In the genomic region with DNA sequence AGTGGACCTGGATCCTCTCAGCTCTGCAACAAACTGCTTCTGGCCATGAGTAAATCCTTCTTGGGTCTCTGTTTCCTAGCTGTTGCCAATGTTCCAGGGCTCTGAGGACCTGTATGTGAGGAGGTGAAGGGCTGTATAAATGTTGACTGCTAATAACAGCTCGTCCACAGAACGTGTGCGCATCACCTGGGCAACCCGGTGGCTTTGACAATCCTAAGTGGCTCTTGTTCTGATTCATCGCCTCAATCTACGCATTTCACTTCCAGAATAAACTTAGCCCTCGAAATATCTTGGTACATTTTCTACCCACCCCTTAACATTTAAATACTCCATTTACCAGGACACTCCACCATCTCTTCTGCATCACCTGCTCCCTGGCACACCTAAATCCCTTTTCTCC, we compare ENCODE assay signal across 16 mouse cellular contexts. TPM values are rescaled to one million over a fixed set of nuclear protein-coding genes. Genes with fewer than 3 reads are reported as not detected.
DNase-seq lines count a peak whose midpoint lies in the region; ATAC-seq and TF ChIP-seq lines count a peak whose summit lies in the region.
"Had no signal": no experiment of that assay in that cellular context is flagged by ENCODE, and none has a peak within 500 bp of the region (broad histone marks: within the 10 kb centered on the region; RNA-seq: fewer than 3 reads in every experiment).

No protein-coding gene starts in this region.

- TF ChIP-seq CTCF in cortical plate, adult 2 months (IDR thresholded peaks at IDR 0.05; ENCODE audit: extremely low read depth, insufficient read depth, low read length) = no peak
- TF ChIP-seq CTCF in lung, embryonic 14.5 days (IDR thresholded peaks at IDR 0.05; ENCODE audit: low read depth) = no peak

- 0 out of 2 replicates have a peak overlapping the region, but pooled peaks have one; percentile 38 for H3K9ac ChIP-seq in heart, embryonic 13.5 days
- no peak overlapping the region for H3K9ac ChIP-seq in embryonic facial prominence, embryonic 15.5 days
- H3K9ac ChIP-seq in lung, embryonic 14.5 days = no peak overlapping the region
- H3K9ac ChIP-seq: forebrain, embryonic 12.5 days; neural tube, embryonic 12.5 days had no signal

- 77% methylated on average over 7 of the region's 7 CpGs for WGBS in heart, embryonic 13.5 days
- WGBS in embryonic facial prominence, embryonic 15.5 days = 92% methylated on average over 7 of the region's 7 CpGs
- WGBS in lung, embryonic 14.5 days = 76% methylated on average over 7 of the region's 7 CpGs

- peak overlapping the region; percentile 53 for H3K27ac ChIP-seq in heart, embryonic 13.5 days (replicated peaks)
- H3K27ac ChIP-seq in cortical plate, adult 2 months (ENCODE audit: insufficient read depth, low read length) = 0 out of 2 replicates have a peak overlapping the region, but pooled peaks have one; percentile 32
- H3K27ac ChIP-seq in embryonic facial prominence, embryonic 15.5 days (replicated peaks) = peak overlapping the region; percentile 77
- H3K27ac ChIP-seq in lung, embryonic 14.5 days (ENCODE audit: low read depth) = no peak overlapping the region
- H3K27ac ChIP-seq: macrophage; neural tube, embryonic 12.5 days had no signal

- H3K4me1 ChIP-seq in heart, embryonic 13.5 days = peaks cover 21% of the 10 kb centered on the region
- peaks cover 1% of the 10 kb centered on the region; the same call in 1 of the 2 replicates for H3K4me1 ChIP-seq in cortical plate, adult 2 months (ENCODE audit: control insufficient read depth, insufficient read depth, low read length)
- peaks cover 33% of the 10 kb centered on the region for H3K4me1 ChIP-seq in embryonic facial prominence, embryonic 15.5 days
- 0 out of 2 replicates have a peak, but pooled peaks cover 3% of the 10 kb centered on the region for H3K4me1 ChIP-seq in lung, embryonic 14.5 days (ENCODE audit: insufficient read depth)

- no peaks in the 10 kb centered on the region for H3K9me3 ChIP-seq in heart, embryonic 13.5 days
- no peaks in the 10 kb centered on the region for H3K9me3 ChIP-seq in embryonic facial prominence, embryonic 15.5 days (replicated peaks)
- no peaks in the 10 kb centered on the region for H3K9me3 ChIP-seq in lung, embryonic 14.5 days (ENCODE audit: low read depth, low read length)
- H3K9me3 ChIP-seq: forebrain, embryonic 12.5 days; neural tube, embryonic 12.5 days had no signal

- H3K36me3 ChIP-seq in heart, embryonic 13.5 days = no peaks in the 10 kb centered on the region
- H3K36me3 ChIP-seq in embryonic facial prominence, embryonic 15.5 days = no peaks in the 10 kb centered on the region
- no peaks in the 10 kb centered on the region for H3K36me3 ChIP-seq in lung, embryonic 14.5 days (ENCODE audit: insufficient read depth)
- H3K36me3 ChIP-seq: forebrain, embryonic 12.5 days; neural tube, embryonic 12.5 days had no signal

- H3K27me3 ChIP-seq in heart, embryonic 13.5 days (replicated peaks) = peaks cover 6% of the 10 kb centered on the region; the same call in 1 of the 2 replicates
- no peaks in the 10 kb centered on the region for H3K27me3 ChIP-seq in embryonic facial prominence, embryonic 15.5 days
- H3K27me3 ChIP-seq in lung, embryonic 14.5 days (ENCODE audit: insufficient read depth, low read length) = no peaks in the 10 kb centered on the region
- H3K27me3 ChIP-seq: forebrain, embryonic 12.5 days; neural tube, embryonic 12.5 days had no signal

- no peak for ATAC-seq in heart, embryonic 13.5 days (ENCODE audit: extremely low read depth, insufficient number of reproducible peaks, low FRiP score, low TSS enrichment)
- no peak for ATAC-seq in embryonic facial prominence, embryonic 15.5 days (ENCODE audit: insufficient number of reproducible peaks, low FRiP score, low TSS enrichment, low read depth)
- ATAC-seq in lung, embryonic 14.5 days (ENCODE audit: insufficient read depth) = no peak
- ATAC-seq: midbrain, embryonic 16.5 days had no signal

- no peak overlapping the region for H3K4me3 ChIP-seq in heart, embryonic 13.5 days
- H3K4me3 ChIP-seq in cortical plate, adult 2 months (ENCODE audit: insufficient read depth, low read length) = no peak overlapping the region
- no peak overlapping the region for H3K4me3 ChIP-seq in embryonic facial prominence, embryonic 15.5 days (replicated peaks)
- no peak overlapping the region for H3K4me3 ChIP-seq in lung, embryonic 14.5 days (ENCODE audit: low read depth, low read length)
- H3K4me3 ChIP-seq: forebrain, embryonic 12.5 days; neural tube, embryonic 12.5 days had no signal

- TF ChIP-seq POLR2A in cortical plate, adult 2 months (IDR thresholded peaks at IDR 0.05; ENCODE audit: extremely low read depth, insufficient read depth, low read length) = no peak

- no peak for DNase-seq in heart, postnatal 4 days
- no peak for DNase-seq in lung, embryonic 14.5 days
- no peak for DNase-seq in thymus, postnatal 36 days
- DNase-seq in layer of hippocampus, postnatal 25 days (ENCODE audit: extremely low spot score in 1 of 2, low spot score in 1 of 2) = no peak
- no peak for DNase-seq in spleen, postnatal 10 days (ENCODE audit: low spot score in 2 of 2)
- DNase-seq: adrenal gland, adult 8-10 months; B cell, adult 2 months; cerebellum, adult 2 months; kidney, postnatal 10 days had no signal

- H3K4me2 ChIP-seq in heart, embryonic 13.5 days = peak overlapping the region; percentile 57
- H3K4me2 ChIP-seq in embryonic facial prominence, embryonic 15.5 days (replicated peaks) = peak overlapping the region; percentile 21; the same call in 1 of the 2 replicates
- H3K4me2 ChIP-seq in lung, embryonic 14.5 days = peak overlapping the region; percentile 40
- H3K4me2 ChIP-seq: neural tube, embryonic 12.5 days had no signal

RNA-seq across cellular contexts. Expression of gene Tspan11, which starts 34.1 kb away (rescaled TPM):
- 2.0 and 3.3 TPM in 2 replicates for polyA plus RNA-seq in heart, embryonic 13.5 days (2015; fragmentation: Nextera tagmentation; extraction: Ambion mirVana)
- 1 to 10 TPM; 2.3 to 3.9 TPM for total RNA-seq in heart, postnatal 4 days (2021)
- 5.2 and 5.3 TPM in 2 replicates for polyA plus RNA-seq in cortical plate, adult 2 months (2012; rRNA removed)
- polyA plus RNA-seq in embryonic facial prominence, embryonic 15.5 days (2015; fragmentation: Nextera tagmentation; extraction: Ambion mirVana) = 29.6 and 37.8 TPM in 2 replicates
- polyA plus RNA-seq in lung, embryonic 14.5 days (2014; fragmentation: Nextera tagmentation; extraction: Ambion mirVana) = 21.7 and 22.5 TPM in 2 replicates
- 1 to 10 TPM; 2.6 TPM for total RNA-seq in layer of hippocampus, postnatal 25 days (2021)
- polyA plus RNA-seq: macrophage had no signal
